Mouse (Mus musculus): ENCODE measurements around the gene Gabrp.

Gabrp gene

GRCm38 (mm10) chr11:33513376-33513991 is 65.3 kb downstream of the Gabrp start, which contains the start of gene Ranbp17:
Gene Ranbp17 (minus strand): TSS chr11:33513746.
- DNase-seq (ENCODE audit: low spot score), result peak; percentile 21

GRCm38 (mm10) chr11:33512854-33513375 is 65.8 kb downstream of the Gabrp start:
- DNase-seq (ENCODE audit: low spot score), result peak; percentile 44

GRCm38 (mm10) chr11:33509401-33509800 is 69.4 kb downstream of the Gabrp start:
- DNase-seq (ENCODE audit: low spot score), result no peak
